Mouse (Mus musculus): ENCODE data around the gene Ttf2.

DNA sequence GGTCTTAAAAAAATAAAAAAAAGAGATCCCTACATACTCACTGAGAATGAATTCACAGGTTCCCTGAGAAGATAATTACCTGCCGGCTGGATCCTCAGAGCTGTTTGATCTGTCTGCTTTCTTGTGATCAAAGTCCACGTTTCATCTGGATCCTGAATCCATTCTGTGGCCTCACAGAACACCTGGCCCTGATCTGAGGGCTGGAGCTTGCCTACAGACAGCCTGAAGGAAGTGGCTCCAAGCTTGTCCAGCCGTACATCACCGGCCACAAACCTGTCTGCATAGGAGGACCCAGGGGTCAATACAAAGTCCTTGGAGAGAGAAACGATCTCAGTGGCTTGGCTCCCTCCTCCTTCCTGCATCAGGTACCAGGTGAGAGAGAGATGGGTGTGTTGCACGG is 49.0 kb upstream of the Ttf2 start:
- TF ChIP-seq CTCF (IDR thresholded peaks at IDR 0.05; ENCODE audit: low read depth) (no peak), EP300 (IDR thresholded peaks at IDR 0.05; ENCODE audit: low read depth) (no peak)

All from heart, postnatal 0 days (tissue).